Mouse (Mus musculus): ENCODE results near the gene Clec1b. TPM values are rescaled to one million over a fixed set of nuclear protein-coding genes. Genes with fewer than 3 reads are reported as not detected.

Gene Clec1b
- 4.7 and 5.1 TPM in 2 replicates for polyA plus RNA-seq (2015; fragmentation: Nextera tagmentation; extraction: Ambion mirVana)

DNA sequence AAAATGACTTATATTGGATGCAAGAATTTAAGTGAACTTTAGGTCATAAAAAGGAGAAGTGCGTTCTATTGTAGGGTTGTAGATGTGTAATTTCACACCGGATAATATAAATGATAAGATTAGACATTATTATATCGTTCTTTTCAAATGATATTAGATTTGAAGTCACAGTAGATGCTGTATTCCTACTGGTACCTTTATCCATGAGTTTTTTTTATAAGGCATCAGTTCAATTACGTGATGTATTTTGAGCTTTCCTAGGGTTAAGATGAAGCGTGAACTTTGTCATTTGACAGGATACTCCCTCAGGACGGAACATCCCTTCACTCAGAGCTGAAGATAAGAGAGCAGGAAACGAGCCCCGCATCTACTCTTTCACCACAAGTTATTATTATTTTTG is at the start of gene Clec1b:
Clec1b (plus strand) TSS at position 301 of the 400 bp plus-strand sequence.
- Histone ChIP-seq H3K36me3 (no peaks in the 10 kb centered on the region), H3K4me1 (replicated peaks) (peaks cover 5% of the 10 kb centered on the region; the same call in 1 of the 2 replicates), H3K27me3 (no peaks in the 10 kb centered on the region), H3K27ac (no peak within 1 kb of the TSS), H3K4me2 (no peak within 1 kb of the TSS), H3K9me3 (replicated peaks) (no peaks in the 10 kb centered on the region), H3K4me3 (no peak within 1 kb of the TSS), H3K9ac (no peak within 1 kb of the TSS)
- WGBS, result 65% methylated on average over 8 of the region's 8 CpGs
- ATAC-seq (replicated peaks; ENCODE audit: insufficient number of reproducible peaks, insufficient read depth, low FRiP score, low read depth), result no peak

DNA sequence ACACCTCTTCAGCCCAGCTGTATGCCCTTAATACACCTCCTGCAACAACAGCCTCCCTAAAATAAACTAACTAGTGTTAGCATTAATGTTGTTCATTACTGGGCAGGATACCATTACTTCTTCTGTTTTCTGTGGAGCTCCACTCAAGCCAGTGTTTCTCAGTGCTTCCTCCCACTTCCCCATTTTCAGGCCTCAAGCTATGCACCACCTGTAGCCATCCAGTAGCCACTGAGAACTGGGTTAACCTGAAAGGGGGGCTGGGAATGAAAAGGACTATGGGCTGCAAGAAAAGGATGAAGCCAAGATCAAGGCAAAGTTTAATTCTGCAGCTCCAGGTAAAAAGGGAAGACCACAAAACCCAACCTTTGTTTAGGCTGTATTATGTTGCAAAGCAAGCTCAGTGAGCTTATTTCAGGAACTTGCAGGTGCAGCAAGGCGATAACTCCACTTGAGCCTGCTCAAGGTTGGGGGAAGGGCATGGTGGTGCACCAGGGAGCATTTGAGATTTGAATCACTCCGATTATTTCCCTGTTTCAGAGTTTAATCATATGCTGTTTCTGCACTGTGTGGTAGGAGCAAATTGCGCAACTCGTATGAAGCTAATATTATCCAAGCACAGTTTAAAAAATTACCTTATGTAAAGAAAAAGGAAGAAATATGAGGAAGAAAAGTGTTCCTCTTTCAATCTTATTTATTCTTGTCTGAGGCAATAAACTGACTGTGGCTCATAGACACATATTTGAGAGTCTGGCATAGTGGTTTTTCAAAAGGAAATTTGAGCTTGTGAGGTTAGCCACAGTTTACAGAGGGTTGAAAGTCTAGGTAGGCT is 47.4 kb upstream of the Clec1b start:
- Histone ChIP-seq H3K27me3 (no peaks in the 10 kb centered on the region), H3K9me3 (replicated peaks) (no peaks in the 10 kb centered on the region), H3K27ac (no peak overlapping the region), H3K4me1 (replicated peaks) (no peaks in the 10 kb centered on the region), H3K4me3 (no peak overlapping the region), H3K4me2 (no peak overlapping the region), H3K36me3 (no peaks in the 10 kb centered on the region), H3K9ac (no peak overlapping the region)
- ATAC-seq (replicated peaks; ENCODE audit: insufficient number of reproducible peaks, insufficient read depth, low FRiP score, low read depth), result no peak
- 54% methylated on average over 4 of the region's 4 CpGs for WGBS

GRCm38 (mm10) chr6:129351091-129351490 is 46.0 kb upstream of the Clec1b start:
- H3K27me3 ChIP-seq, result no peaks in the 10 kb centered on the region
- no peak for ATAC-seq (replicated peaks; ENCODE audit: insufficient number of reproducible peaks, insufficient read depth, low FRiP score, low read depth)
- no peak overlapping the region for H3K9ac ChIP-seq
- no peaks in the 10 kb centered on the region for H3K9me3 ChIP-seq (replicated peaks)
- H3K4me3 ChIP-seq, result no peak overlapping the region
- H3K27ac ChIP-seq, result no peak overlapping the region
- WGBS, result 91% methylated on average over 3 of the region's 3 CpGs
- H3K36me3 ChIP-seq, result no peaks in the 10 kb centered on the region
- no peaks in the 10 kb centered on the region for H3K4me1 ChIP-seq (replicated peaks)
- no peak overlapping the region for H3K4me2 ChIP-seq

DNA sequence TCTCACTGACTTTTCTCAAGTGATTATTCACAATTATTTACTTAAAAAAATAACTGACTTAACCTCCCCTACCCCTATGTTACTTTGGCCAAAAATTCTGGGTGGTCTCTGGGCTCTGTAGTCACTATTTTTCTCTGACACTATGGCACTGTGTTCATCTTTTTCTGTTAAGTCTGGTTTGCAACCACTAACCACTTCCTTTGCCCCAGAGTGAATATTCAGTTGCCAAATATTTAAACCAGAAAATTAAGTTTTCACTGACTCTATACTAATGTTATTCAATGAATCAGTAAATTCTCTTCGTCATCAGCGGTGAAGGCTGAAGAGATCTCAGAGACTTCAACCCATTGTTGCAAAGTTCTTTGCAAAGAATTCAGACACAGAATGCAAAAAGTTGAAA is 41.3 kb upstream of the Clec1b start:
- 89% methylated on average over 2 of the region's 2 CpGs for WGBS
- H3K36me3 ChIP-seq, result no peaks in the 10 kb centered on the region
- H3K4me3 ChIP-seq, result no peak overlapping the region
- H3K4me1 ChIP-seq (replicated peaks), result no peaks in the 10 kb centered on the region
- no peaks in the 10 kb centered on the region for H3K27me3 ChIP-seq
- H3K4me2 ChIP-seq, result no peak overlapping the region
- no peaks in the 10 kb centered on the region for H3K9me3 ChIP-seq (replicated peaks)
- H3K27ac ChIP-seq, result no peak overlapping the region
- no peak for ATAC-seq (replicated peaks; ENCODE audit: insufficient number of reproducible peaks, insufficient read depth, low FRiP score, low read depth)
- no peak overlapping the region for H3K9ac ChIP-seq

GRCm38 (mm10) chr6:129356430-129356829 is 40.7 kb upstream of the Clec1b start:
- Histone ChIP-seq H3K36me3 (no peaks in the 10 kb centered on the region), H3K9me3 (replicated peaks) (no peaks in the 10 kb centered on the region), H3K27me3 (no peaks in the 10 kb centered on the region), H3K27ac (no peak overlapping the region), H3K4me3 (no peak overlapping the region), H3K9ac (no peak overlapping the region), H3K4me2 (no peak overlapping the region), H3K4me1 (replicated peaks) (no peaks in the 10 kb centered on the region)
- ATAC-seq (replicated peaks; ENCODE audit: insufficient number of reproducible peaks, insufficient read depth, low FRiP score, low read depth), result no peak

GRCm38 (mm10) chr6:129359515-129359914 is 37.6 kb upstream of the Clec1b start:
- no peaks in the 10 kb centered on the region for H3K9me3 ChIP-seq (replicated peaks)
- H3K36me3 ChIP-seq, result no peaks in the 10 kb centered on the region
- no peak overlapping the region for H3K4me2 ChIP-seq
- H3K9ac ChIP-seq, result no peak overlapping the region
- H3K27ac ChIP-seq, result no peak overlapping the region
- WGBS, result 86% methylated on average over 2 of the region's 2 CpGs
- no peaks in the 10 kb centered on the region for H3K4me1 ChIP-seq (replicated peaks)
- H3K27me3 ChIP-seq, result no peaks in the 10 kb centered on the region
- no peak for ATAC-seq (replicated peaks; ENCODE audit: insufficient number of reproducible peaks, insufficient read depth, low FRiP score, low read depth)
- H3K4me3 ChIP-seq, result no peak overlapping the region

- no peak overlapping the region for H3K4me3 ChIP-seq
- no peaks in the 10 kb centered on the region for H3K27me3 ChIP-seq
- H3K4me2 ChIP-seq, result no peak overlapping the region
- H3K4me1 ChIP-seq (replicated peaks), result no peaks in the 10 kb centered on the region
- H3K36me3 ChIP-seq, result no peaks in the 10 kb centered on the region
- no peak for ATAC-seq (replicated peaks; ENCODE audit: insufficient number of reproducible peaks, insufficient read depth, low FRiP score, low read depth)
- no peak overlapping the region for H3K27ac ChIP-seq
- H3K9ac ChIP-seq, result no peak overlapping the region
- WGBS, result 18% methylated on average over 1 of the region's 1 CpGs
- no peaks in the 10 kb centered on the region for H3K9me3 ChIP-seq (replicated peaks)
Measured at GRCm38 (mm10) chr6:129363942-129364341, 33.2 kb upstream of the Clec1b start.

DNA sequence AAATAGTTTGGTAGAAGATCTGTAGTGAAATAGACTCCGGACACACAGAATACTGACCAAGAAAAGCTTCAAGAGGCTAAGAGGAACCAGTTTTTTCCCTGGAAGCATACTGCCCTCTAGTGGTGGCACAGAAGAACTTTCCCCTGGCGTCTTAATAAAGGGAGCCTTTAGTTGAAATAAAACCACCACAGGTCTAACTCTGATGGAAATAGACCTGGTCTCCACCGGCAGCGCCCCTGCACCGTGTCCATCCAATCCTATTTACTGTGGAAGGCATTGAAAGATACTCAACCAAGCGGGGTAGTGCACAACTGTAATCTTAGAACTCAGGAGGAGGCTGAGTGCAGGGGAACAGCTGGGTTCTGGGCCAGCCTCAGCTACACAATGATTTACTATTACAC is 31.1 kb upstream of the Clec1b start:
- Histone ChIP-seq H3K36me3 (no peaks in the 10 kb centered on the region), H3K4me2 (no peak overlapping the region), H3K4me3 (no peak overlapping the region), H3K27ac (no peak overlapping the region), H3K27me3 (no peaks in the 10 kb centered on the region), H3K9me3 (replicated peaks) (no peaks in the 10 kb centered on the region), H3K9ac (no peak overlapping the region), H3K4me1 (replicated peaks) (no peaks in the 10 kb centered on the region)
- no peak for ATAC-seq (replicated peaks; ENCODE audit: insufficient number of reproducible peaks, insufficient read depth, low FRiP score, low read depth)
- 8% methylated on average over 6 of the region's 6 CpGs for WGBS

DNA sequence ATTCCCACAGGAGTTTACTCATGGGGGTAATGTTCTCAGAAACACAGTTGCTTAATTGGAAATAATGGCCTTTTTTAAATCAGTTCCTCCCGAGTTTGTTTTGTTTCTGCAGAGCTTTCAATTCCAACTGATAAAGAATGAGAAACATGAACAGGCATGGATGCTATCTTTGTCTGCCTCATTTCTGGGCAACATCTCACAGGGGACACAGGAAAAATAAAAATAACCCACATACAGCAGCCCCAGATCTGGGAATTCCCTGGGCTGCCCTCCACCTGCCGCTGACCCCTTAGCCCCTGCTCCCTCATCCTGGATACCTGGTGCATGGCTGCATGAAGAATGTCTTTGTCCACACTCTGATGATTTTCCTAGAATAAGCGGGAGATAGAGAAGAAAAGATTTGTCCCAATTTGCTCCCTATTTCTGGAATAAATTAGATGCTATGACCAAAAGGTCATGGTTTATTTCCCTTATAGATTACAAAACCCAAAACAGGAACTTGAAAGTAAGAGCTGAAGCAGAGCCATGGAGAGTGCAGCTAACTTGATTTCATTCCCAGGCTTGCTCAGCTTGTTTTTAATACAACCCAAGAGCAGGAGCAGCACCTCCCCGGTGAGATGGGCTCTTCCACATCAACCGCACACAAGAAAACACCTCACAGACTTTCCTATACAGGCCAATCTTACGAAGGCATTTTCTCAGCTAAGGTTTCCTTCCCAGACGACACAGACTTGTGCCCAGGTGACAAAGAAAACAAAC is 27.5 kb upstream of the Clec1b start:
- WGBS, result 50% methylated on average over 7 of the region's 7 CpGs

DNA sequence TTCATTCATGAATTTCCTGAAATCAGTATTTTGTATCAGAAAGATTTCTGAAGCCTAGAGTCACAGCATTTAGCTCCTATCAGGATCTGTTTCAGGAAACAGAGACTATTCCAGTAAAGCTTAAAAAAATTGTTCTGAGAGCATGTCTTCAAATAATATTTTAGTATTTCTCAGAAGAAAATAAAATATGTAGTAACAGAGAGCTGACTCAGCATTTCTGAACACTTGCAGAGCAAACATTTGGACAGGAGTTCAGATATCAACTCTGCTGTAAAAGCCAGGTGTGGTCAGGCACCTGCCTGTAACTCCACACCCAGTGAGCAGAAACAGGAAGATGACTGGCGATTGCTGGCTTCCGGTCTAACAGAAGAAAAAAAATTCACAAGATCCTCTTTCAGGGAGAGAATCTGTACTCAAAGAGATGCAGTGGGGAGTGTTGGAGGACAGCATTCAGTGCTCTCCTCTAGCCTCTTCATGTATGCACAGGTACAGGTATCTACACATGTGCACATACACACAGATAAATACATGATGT is 22.1 kb upstream of the Clec1b start:
- no peak for ATAC-seq (replicated peaks; ENCODE audit: insufficient number of reproducible peaks, insufficient read depth, low FRiP score, low read depth)
- H3K9ac ChIP-seq, result no peak overlapping the region
- H3K4me3 ChIP-seq, result no peak overlapping the region
- 73% methylated on average over 2 of the region's 2 CpGs for WGBS
- H3K27me3 ChIP-seq, result no peaks in the 10 kb centered on the region
- no peaks in the 10 kb centered on the region for H3K36me3 ChIP-seq
- H3K4me2 ChIP-seq, result no peak overlapping the region
- H3K4me1 ChIP-seq (replicated peaks), result no peaks in the 10 kb centered on the region
- no peaks in the 10 kb centered on the region for H3K9me3 ChIP-seq (replicated peaks)
- no peak overlapping the region for H3K27ac ChIP-seq

More for the DNA sequence above, 27.5 kb upstream of the Clec1b start:
- ATAC-seq (replicated peaks; ENCODE audit: insufficient number of reproducible peaks, insufficient read depth, low FRiP score, low read depth), result no peak
- no peaks in the 10 kb centered on the region for H3K36me3 ChIP-seq
- H3K27me3 ChIP-seq, result no peaks in the 10 kb centered on the region
- no peaks in the 10 kb centered on the region for H3K4me1 ChIP-seq (replicated peaks)
- no peak overlapping the region for H3K9ac ChIP-seq
- H3K27ac ChIP-seq, result no peak overlapping the region
- H3K4me2 ChIP-seq, result no peak overlapping the region
- H3K4me3 ChIP-seq, result no peak overlapping the region
- no peaks in the 10 kb centered on the region for H3K9me3 ChIP-seq (replicated peaks)

- Histone ChIP-seq H3K9me3 (replicated peaks) (no peaks in the 10 kb centered on the region), H3K36me3 (no peaks in the 10 kb centered on the region), H3K9ac (no peak overlapping the region), H3K4me2 (no peak overlapping the region), H3K27ac (no peak overlapping the region), H3K27me3 (no peaks in the 10 kb centered on the region), H3K4me1 (replicated peaks) (peaks cover 2% of the 10 kb centered on the region; the same call in 1 of the 2 replicates), H3K4me3 (no peak overlapping the region)
- ATAC-seq (replicated peaks; ENCODE audit: insufficient number of reproducible peaks, insufficient read depth, low FRiP score, low read depth), result no peak
- WGBS, result 74% methylated on average over 4 of the region's 4 CpGs
Measured at GRCm38 (mm10) chr6:129380454-129380853, 16.6 kb upstream of the Clec1b start.

Measured in heart, embryonic 15.5 days (tissue).